Mouse (Mus musculus): ENCODE measurements around the gene Bend6.

The Bend6 gene

GRCm38 (mm10) chr1:33813868-33814794 lies 93.5 kb downstream of the Bend6 start, which contains the start of gene Zfp451:
Gene Zfp451, minus strand, starts transcription at chr1:33814595.
- peak; percentile 93 for DNase-seq (ENCODE audit: extremely low spot score, low spot score)

- DNase-seq (ENCODE audit: extremely low spot score, low spot score), result no peak
These were observed 94.1 kb downstream of the Bend6 start for GRCm38 (mm10) chr1:33813495-33813867.

- no peak for DNase-seq (ENCODE audit: extremely low spot score, low spot score)
These were observed 104.3 kb downstream of the Bend6 start for GRCm38 (mm10) chr1:33803323-33803722.

Data from neural tube, embryonic 10.5 days (tissue).